Mouse (Mus musculus): Measurements from ENCODE around the gene Josd2. TPM values are rescaled to one million over a fixed set of nuclear protein-coding genes. Genes with fewer than 3 reads are reported as not detected.

Gene Josd2
- total RNA-seq, 1 experiment from 2014 or later: 12.9 TPM

- no peak for ATAC-seq (replicated peaks; ENCODE audit: insufficient number of reproducible peaks, low FRiP score, low TSS enrichment, poor library complexity, severe bottlenecking)
Measured at GRCm38 (mm10) chr7:44492166-44492826, 24.5 kb downstream of the Josd2 start.

GRCm38 (mm10) chr7:44494681-44495080, 26.9 kb downstream of the Josd2 start:
- no peak for ATAC-seq (replicated peaks; ENCODE audit: insufficient number of reproducible peaks, low FRiP score, low TSS enrichment, poor library complexity, severe bottlenecking)

- ATAC-seq (replicated peaks; ENCODE audit: insufficient number of reproducible peaks, low FRiP score, low TSS enrichment, poor library complexity, severe bottlenecking): no peak
Measured at GRCm38 (mm10) chr7:44495086-44495485, 27.3 kb downstream of the Josd2 start.

GRCm38 (mm10) chr7:44495992-44496770, 28.4 kb downstream of the Josd2 start, which contains the start of the genes Emc10 and Fam71e1:
Gene Emc10, minus strand, starts transcription at chr7:44496529.
Gene Fam71e1, plus strand, starts transcription at chr7:44496581.
- peak; percentile 81 for ATAC-seq (replicated peaks; ENCODE audit: insufficient number of reproducible peaks, low FRiP score, low TSS enrichment, poor library complexity, severe bottlenecking)

- ATAC-seq (replicated peaks; ENCODE audit: insufficient number of reproducible peaks, low FRiP score, low TSS enrichment, poor library complexity, severe bottlenecking): no peak
Measured at GRCm38 (mm10) chr7:44496771-44497109, 29.0 kb downstream of the Josd2 start.

GRCm38 (mm10) chr7:44497361-44498055, 29.7 kb downstream of the Josd2 start:
- no peak for ATAC-seq (replicated peaks; ENCODE audit: insufficient number of reproducible peaks, low FRiP score, low TSS enrichment, poor library complexity, severe bottlenecking)

- no peak for ATAC-seq (replicated peaks; ENCODE audit: insufficient number of reproducible peaks, low FRiP score, low TSS enrichment, poor library complexity, severe bottlenecking)
Measured at GRCm38 (mm10) chr7:44498922-44499321, 31.1 kb downstream of the Josd2 start.

- no peak for ATAC-seq (replicated peaks; ENCODE audit: insufficient number of reproducible peaks, low FRiP score, low TSS enrichment, poor library complexity, severe bottlenecking)
Measured at GRCm38 (mm10) chr7:44500046-44500445, 32.3 kb downstream of the Josd2 start.

GRCm38 (mm10) chr7:44501563-44502115, 33.9 kb downstream of the Josd2 start:
- ATAC-seq (replicated peaks; ENCODE audit: insufficient number of reproducible peaks, low FRiP score, low TSS enrichment, poor library complexity, severe bottlenecking): peak; percentile 48; the same call in 1 of the 2 replicates

GRCm38 (mm10) chr7:44507491-44507890, 39.7 kb downstream of the Josd2 start:
- ATAC-seq (replicated peaks; ENCODE audit: insufficient number of reproducible peaks, low FRiP score, low TSS enrichment, poor library complexity, severe bottlenecking): no peak

GRCm38 (mm10) chr7:44519240-44519913, 51.6 kb downstream of the Josd2 start:
- no peak for ATAC-seq (replicated peaks; ENCODE audit: insufficient number of reproducible peaks, low FRiP score, low TSS enrichment, poor library complexity, severe bottlenecking)

- no peak for ATAC-seq (replicated peaks; ENCODE audit: insufficient number of reproducible peaks, low FRiP score, low TSS enrichment, poor library complexity, severe bottlenecking)
Measured at GRCm38 (mm10) chr7:44520990-44521389, 53.2 kb downstream of the Josd2 start.

Other genes with a start within 250 kb of the Josd2 start
- gene Klk1, start 242.6 kb upstream of the Josd2 start, total RNA-seq (2017): not detected in 3 replicates
- gene Gm36864, start 231.8 kb upstream of the Josd2 start, total RNA-seq (2017): not detected in 3 replicates
- 0.49 to 0.53 TPM in 2 of 3 replicates, not detected in the other for gene 1700028J19Rik, start 221.3 kb upstream of the Josd2 start, total RNA-seq (2017)
- 28.3 to 44.7 TPM (median 44.0 TPM) in 3 replicates for gene 2410002F23Rik, start 221.3 kb upstream of the Josd2 start, total RNA-seq (2017)
- not detected in 3 replicates for gene Acp4, start 210.6 kb upstream of the Josd2 start, total RNA-seq (2017)
- not detected in 3 replicates for gene Gm15517, start 206.5 kb upstream of the Josd2 start, total RNA-seq (2017)
- 0.49 to 1.6 TPM (median 0.85 TPM) in 3 replicates for gene Clec11a, start 161.1 kb upstream of the Josd2 start, total RNA-seq (2017)
- gene Shank1, start 157.7 kb upstream of the Josd2 start, total RNA-seq (2017): 0.19 to 1.2 TPM in 2 of 3 replicates, not detected in the other
- not detected in 3 replicates for gene Syt3, start 83.9 kb upstream of the Josd2 start, total RNA-seq (2017)
- gene 1700008O03Rik, start 82.2 kb upstream of the Josd2 start, total RNA-seq (2017): 3.5 TPM in 1 of 3 replicates, not detected in the others
- not detected in 3 replicates for gene Lrrc4b, start 39.0 kb upstream of the Josd2 start, total RNA-seq (2017)
- gene Aspdh, start 2.6 kb upstream of the Josd2 start, total RNA-seq (2017): not detected in 3 replicates
- gene Emc10, start 28.5 kb downstream of the Josd2 start, total RNA-seq (2017): 21.7 to 29.0 TPM (median 23.3 TPM) in 3 replicates
- gene Fam71e1, start 28.6 kb downstream of the Josd2 start, total RNA-seq (2017): 2.0 TPM in 1 of 3 replicates, not detected in the others
- gene Mybpc2, start 56.7 kb downstream of the Josd2 start, total RNA-seq (2017): 10.7 TPM in 1 of 3 replicates, not detected in the others
- 11.0 to 17.1 TPM (median 14.5 TPM) in 3 replicates for gene Spib, start 64.1 kb downstream of the Josd2 start, total RNA-seq (2017)
- 16.1 to 42.8 TPM (median 23.8 TPM) in 3 replicates for gene Pold1, start 80.9 kb downstream of the Josd2 start, total RNA-seq (2017)
- 140 to 243 TPM (median 153 TPM) in 3 replicates for gene Nr1h2, start 86.0 kb downstream of the Josd2 start, total RNA-seq (2017)
- 162 to 248 TPM (median 207 TPM) in 3 replicates for gene Napsa, start 104.4 kb downstream of the Josd2 start, total RNA-seq (2017)
- gene Kcnc3, start 122.7 kb downstream of the Josd2 start, total RNA-seq (2017): 0.19 to 0.43 TPM (median 0.38 TPM) in 3 replicates
- not detected in 3 replicates for gene Myh14, start 202.9 kb downstream of the Josd2 start, total RNA-seq (2017)
- gene Izumo2, start 240.8 kb downstream of the Josd2 start, total RNA-seq (2017): not detected in 3 replicates